Mouse (Mus musculus) intestine, embryonic 14.5 days (tissue): ENCODE measurements around the gene 4930558K02Rik. TPM values are rescaled to one million over a fixed set of nuclear protein-coding genes. Genes with fewer than 3 reads are reported as not detected.

Experiments
- ATAC-seq: fragments of 200-750 bp; cut with Nextera tagmentation; replicated peaks from 2 replicates; pipeline ENCODE4 v1.8.0; 2017; ENCODE audit warnings: low read depth, moderate number of reproducible peaks, moderate TSS enrichment, moderate library complexity; ENCODE audit not compliant: low FRiP score, low TSS enrichment
- DNase-seq: peaks from one replicate; pipeline ENCODE4 v3.0.0-alpha.2; 2018; ENCODE audit warnings: low spot score
- H3K27ac ChIP-seq: fragments of 300-500 bp; sonication (generic); 2 replicates; pipeline ENCODE4 v1.5.1; 2014; ENCODE audit warnings: low read depth, mild to moderate bottlenecking, control low read depth
- H3K27me3 ChIP-seq: fragments of 300-500 bp; sonication (generic); replicated peaks from 2 replicates; pipeline ENCODE4 v1.6.1; 2014; ENCODE audit warnings: low read length, control low read depth; ENCODE audit not compliant: control insufficient read depth, insufficient read depth
- H3K36me3 ChIP-seq: fragments of 300-500 bp; sonication (generic); 2 replicates; pipeline ENCODE4 v1.6.1; 2014; ENCODE audit warnings: low read length, control low read depth; ENCODE audit not compliant: control insufficient read depth, insufficient read depth
- H3K4me1 ChIP-seq: fragments of 300-500 bp; sonication (generic); replicated peaks from 2 replicates; pipeline ENCODE4 v1.6.1; 2014; ENCODE audit warnings: low read length, control low read depth, mixed read lengths; ENCODE audit not compliant: control insufficient read depth, insufficient read depth
- H3K4me2 ChIP-seq: fragments of 300-500 bp; sonication (generic); 2 replicates; pipeline ENCODE4 v1.6.1; 2014; ENCODE audit warnings: low read length
- H3K4me3 ChIP-seq: fragments of 300-500 bp; sonication (generic); 2 replicates; pipeline ENCODE4 v1.5.1; 2014; ENCODE audit warnings: low read depth, low read length, control low read depth, mixed read lengths
- H3K9ac ChIP-seq: fragments of 300-500 bp; sonication (generic); 2 replicates; pipeline ENCODE4 v1.6.1; 2014; ENCODE audit warnings: mild to moderate bottlenecking, low read length
- H3K9me3 ChIP-seq: fragments of 300-500 bp; sonication (generic); 2 replicates; pipeline ENCODE4 v1.6.1; 2016; ENCODE audit warnings: low read length, control low read depth; ENCODE audit not compliant: control insufficient read depth
- WGBS: fragments of 180-500 bp; shearing (Covaris S2); extraction: QIAGEN DNeasy Blood & Tissue Kit; methylation state at CpG from one replicate; pipeline ENCODE4 v1.1.7; 2014; 5-methylcytosine and 5-hydroxymethylcytosine counted together
- polyA plus RNA-seq: library from polyadenylated mRNA; unstranded; fragments of >200 nt; fragmentation: Nextera tagmentation; extraction: Ambion mirVana; gene quantifications from 2 replicates; pipeline ENCODE4 v1.2.1, GENCODE M21; 2014

4930558K02Rik gene
- polyA plus RNA-seq, 1 experiment from 2014 or later, result not detected

DNA sequence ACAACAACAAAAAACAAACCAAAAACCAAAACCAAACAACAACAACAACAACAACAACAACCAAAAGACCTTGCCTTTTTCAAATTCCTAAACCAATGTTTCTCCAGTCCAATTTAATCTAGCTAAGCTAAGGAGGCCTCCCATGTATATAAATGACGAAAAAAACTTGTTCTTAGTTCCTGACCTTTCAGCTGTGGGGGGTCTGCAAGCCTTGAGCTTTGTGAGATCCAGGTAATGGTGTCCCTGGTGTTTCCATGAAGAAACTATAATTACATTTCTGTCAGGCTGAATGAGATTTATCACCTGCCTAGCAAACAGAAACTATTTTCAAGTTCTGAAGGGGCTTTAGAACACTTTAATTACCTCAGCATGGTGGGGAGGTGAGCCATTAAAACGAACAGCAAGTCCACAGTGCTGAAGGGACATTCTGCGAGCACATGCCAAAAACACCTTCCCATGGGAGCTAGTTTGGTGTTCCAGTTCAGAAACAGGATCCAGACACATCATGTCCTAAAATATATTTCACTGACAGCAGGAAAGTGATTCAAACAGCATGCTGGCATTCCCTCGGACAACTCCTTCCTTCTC, 4.6 kb upstream of the 4930558K02Rik start:
- Histone ChIP-seq H3K4me2 (no peak overlapping the region), H3K9me3 (no peaks in the 10 kb centered on the region), H3K27ac (no peak overlapping the region), H3K4me1 (peaks cover 10% of the 10 kb centered on the region), H3K9ac (no peak overlapping the region), H3K36me3 (no peaks in the 10 kb centered on the region), H3K4me3 (no peak overlapping the region), H3K27me3 (no peaks in the 10 kb centered on the region)
- DNase-seq (no peak), ATAC-seq (no peak)
- 25% methylated on average over 4 of the region's 4 CpGs for WGBS

DNA sequence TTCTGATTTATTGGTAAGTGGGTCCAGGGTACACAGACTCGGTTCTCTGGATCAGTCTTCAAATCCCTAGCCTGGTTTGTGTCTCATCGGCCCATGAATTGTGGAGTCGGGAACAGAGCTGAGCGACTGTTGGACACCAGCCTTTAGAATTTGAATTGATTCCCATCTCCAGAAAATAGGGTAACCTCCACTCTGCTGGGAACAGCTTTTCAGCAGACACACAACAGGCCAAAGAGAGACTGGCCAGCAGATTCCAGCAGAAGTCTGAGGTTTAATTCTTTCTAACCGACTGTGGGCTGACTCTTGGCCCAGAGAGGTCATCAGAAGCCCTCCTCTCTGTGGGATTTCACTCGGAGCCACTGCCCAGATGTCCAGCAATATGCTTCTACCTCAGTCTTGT, 4.0 kb upstream of the 4930558K02Rik start:
- ATAC-seq (0 out of 2 replicates have a peak, but pooled peaks have one; percentile 23), DNase-seq (no peak)
- no peak overlapping the region for H3K9ac ChIP-seq
- no peak overlapping the region for H3K4me2 ChIP-seq
- no peaks in the 10 kb centered on the region for H3K36me3 ChIP-seq
- H3K27me3 ChIP-seq, result no peaks in the 10 kb centered on the region
- no peak overlapping the region for H3K27ac ChIP-seq
- no peaks in the 10 kb centered on the region for H3K9me3 ChIP-seq
- 51% methylated on average over 6 of the region's 6 CpGs for WGBS
- H3K4me1 ChIP-seq, result peaks cover 10% of the 10 kb centered on the region
- no peak overlapping the region for H3K4me3 ChIP-seq

DNA sequence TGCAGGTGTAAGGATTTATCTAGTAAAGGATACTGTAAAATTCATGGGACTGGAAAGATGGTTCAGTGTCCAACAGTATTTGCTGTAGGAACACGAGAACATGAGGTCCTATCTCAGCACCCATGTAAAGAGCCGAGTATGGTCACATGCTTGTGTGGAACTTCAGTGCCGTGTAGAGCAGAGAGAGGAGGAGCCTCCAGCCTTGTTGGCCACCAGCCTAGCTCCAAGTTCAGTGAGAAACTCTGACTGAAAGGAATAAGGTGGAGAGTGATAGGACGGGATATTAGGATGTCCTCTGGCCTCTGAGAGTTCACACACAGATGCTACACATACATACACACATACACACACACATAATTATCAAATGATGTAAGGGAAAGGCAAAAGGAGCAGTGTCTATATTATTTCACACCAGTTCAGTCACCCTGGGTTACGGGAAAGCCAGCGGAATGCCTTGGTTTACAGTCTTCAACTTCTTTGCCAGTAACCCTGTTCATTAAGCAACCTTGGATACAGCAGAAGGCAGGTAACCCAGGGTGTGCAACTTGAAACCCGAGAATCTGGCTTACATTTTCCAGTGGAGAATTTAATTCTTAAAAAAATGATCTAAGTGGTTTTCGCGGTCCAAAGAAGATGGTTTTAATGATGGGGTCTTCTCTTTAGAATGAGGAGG, 1.3 kb upstream of the 4930558K02Rik start:
- peaks cover 10% of the 10 kb centered on the region for H3K4me1 ChIP-seq
- DNase-seq (no peak), ATAC-seq (no peak)
- H3K27me3 ChIP-seq, result no peaks in the 10 kb centered on the region
- H3K9ac ChIP-seq, result no peak overlapping the region
- WGBS, result 77% methylated on average over 9 of the region's 9 CpGs
- H3K4me2 ChIP-seq, result no peak overlapping the region
- H3K27ac ChIP-seq, result no peak overlapping the region
- H3K9me3 ChIP-seq, result no peaks in the 10 kb centered on the region
- no peaks in the 10 kb centered on the region for H3K36me3 ChIP-seq
- H3K4me3 ChIP-seq, result no peak overlapping the region

DNA sequence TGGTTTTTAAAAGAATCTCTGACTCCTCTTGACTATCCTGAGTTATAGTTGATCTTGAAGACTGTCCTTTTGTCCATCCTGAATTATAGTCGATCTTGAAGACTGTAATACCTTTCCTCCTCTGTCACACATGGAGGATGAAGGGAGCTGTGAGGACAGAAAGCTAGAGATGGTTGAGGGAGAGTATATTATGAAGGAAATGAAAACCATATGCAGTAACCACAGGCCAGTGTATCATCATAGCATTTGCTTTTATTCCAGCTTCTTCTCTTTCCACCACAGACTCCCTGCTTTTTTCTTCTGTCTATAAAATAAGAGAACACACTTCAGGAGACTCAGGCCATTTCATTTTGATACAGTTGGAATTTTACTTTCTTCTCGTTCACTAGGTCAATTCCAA, 610 bp upstream of the 4930558K02Rik start:
- H3K9ac ChIP-seq, result no peak overlapping the region
- ATAC-seq (no peak), DNase-seq (no peak)
- H3K36me3 ChIP-seq, result no peaks in the 10 kb centered on the region
- H3K9me3 ChIP-seq, result no peaks in the 10 kb centered on the region
- no peak overlapping the region for H3K4me2 ChIP-seq
- H3K4me3 ChIP-seq, result no peak overlapping the region
- H3K27me3 ChIP-seq, result no peaks in the 10 kb centered on the region
- H3K27ac ChIP-seq, result no peak overlapping the region
- 85% methylated on average over 2 of the region's 2 CpGs for WGBS
- peaks cover 10% of the 10 kb centered on the region for H3K4me1 ChIP-seq

DNA sequence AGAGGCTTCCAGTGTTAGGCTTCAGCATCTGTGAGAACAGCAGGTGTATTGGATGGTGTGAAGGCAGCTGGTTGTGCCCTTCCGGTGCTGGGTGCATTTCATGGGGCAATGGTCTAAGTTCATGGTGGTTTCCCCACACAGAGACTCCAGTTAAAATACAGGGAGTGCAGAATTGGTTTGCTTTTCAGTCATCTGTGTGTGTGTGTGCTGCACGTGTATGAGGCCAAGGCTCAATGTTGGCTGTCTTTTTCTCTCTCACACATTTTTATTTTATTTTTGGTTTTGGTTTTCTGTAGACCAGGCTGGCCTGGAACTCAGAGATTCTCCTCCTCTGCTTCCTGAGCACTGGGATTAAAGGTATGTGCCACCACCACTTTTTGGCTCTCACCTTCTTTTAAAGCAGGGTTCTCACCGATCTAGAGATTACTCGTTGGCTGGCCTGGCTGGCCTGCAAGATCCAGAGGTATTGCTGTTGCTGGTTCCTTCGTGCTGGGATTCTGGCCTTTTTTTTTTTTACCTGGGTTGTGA, 1.2 kb downstream of the 4930558K02Rik start:
- H3K36me3 ChIP-seq, result no peaks in the 10 kb centered on the region
- no peak overlapping the region for H3K4me3 ChIP-seq
- ATAC-seq (no peak), DNase-seq (no peak)
- no peaks in the 10 kb centered on the region for H3K9me3 ChIP-seq
- no peaks in the 10 kb centered on the region for H3K27me3 ChIP-seq
- peaks cover 6% of the 10 kb centered on the region; the same call in 1 of the 2 replicates for H3K4me1 ChIP-seq
- no peak overlapping the region for H3K9ac ChIP-seq
- no peak overlapping the region for H3K4me2 ChIP-seq
- 86% methylated on average over 5 of the region's 5 CpGs for WGBS
- H3K27ac ChIP-seq, result no peak overlapping the region

DNA sequence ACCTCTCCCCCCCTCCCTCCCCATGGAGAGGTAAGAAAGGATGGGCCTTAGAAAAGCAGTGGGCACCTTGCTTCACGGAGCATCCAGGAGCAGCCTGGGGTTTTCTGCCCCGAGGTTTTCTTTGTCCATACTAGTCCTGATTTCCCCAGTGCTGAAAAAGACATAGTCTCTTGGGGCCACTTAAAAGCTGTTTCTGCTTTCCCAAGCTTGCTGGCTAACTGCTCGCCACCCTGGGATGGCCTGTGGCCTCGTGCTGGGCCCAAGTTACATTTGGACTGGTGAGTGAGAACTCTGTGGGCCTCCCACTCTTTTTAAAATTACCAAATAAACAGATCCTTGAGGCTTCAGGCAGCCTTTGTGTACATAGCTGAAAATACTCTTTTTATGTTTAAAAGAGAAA, 2.1 kb downstream of the 4930558K02Rik start:
- Histone ChIP-seq H3K36me3 (no peaks in the 10 kb centered on the region), H3K4me2 (no peak overlapping the region), H3K9ac (no peak overlapping the region), H3K4me3 (no peak overlapping the region), H3K27ac (no peak overlapping the region), H3K27me3 (no peaks in the 10 kb centered on the region), H3K4me1 (peaks cover 6% of the 10 kb centered on the region; the same call in 1 of the 2 replicates), H3K9me3 (no peaks in the 10 kb centered on the region)
- WGBS, result 68% methylated on average over 4 of the region's 4 CpGs
- DNase-seq (no peak), ATAC-seq (no peak)

DNA sequence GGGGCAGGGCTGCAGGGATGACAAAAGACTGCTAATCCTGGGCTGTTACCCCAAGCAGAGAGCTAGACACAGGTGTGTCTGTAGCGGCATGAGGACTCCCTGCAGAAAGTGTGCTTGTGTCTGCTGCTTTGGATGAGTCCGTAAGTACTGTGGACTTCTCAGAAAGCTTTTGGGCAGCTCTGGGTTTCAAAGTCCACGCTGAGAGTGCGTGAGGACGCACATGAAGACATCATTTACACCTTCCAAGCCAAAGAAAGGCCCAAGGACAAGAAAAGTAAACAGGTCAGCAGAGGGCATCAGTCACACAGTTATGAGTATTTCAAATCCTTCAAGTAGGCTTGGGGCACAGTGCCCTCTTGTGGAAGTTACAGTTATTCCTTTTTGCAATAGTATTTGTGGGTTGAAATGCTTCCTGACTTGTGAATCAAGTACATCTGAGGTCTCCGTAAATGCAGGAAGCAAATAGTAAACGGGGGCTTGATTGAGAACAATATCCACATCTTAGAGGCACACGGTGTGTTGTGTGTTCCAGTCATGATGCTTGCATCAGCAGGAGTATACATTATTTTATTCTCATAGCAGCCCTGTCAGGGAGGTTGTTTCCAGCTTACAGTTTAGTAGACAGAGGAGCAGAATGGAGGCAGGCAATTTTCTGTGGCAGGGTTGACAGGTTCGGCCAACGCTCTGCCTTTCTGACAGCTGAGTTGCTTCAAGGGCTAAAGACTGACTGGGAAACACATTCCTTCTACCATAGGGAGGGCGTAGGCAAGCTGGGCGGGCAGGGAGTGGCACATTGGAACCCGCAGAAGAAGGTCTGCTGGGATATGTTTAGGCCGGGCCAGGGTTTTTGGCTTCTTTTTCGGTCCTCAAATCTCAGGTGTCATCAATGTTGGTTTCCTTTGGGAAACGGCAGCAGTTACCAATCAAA, 2.9 kb downstream of the 4930558K02Rik start:
- Histone ChIP-seq H3K27ac (0 out of 2 replicates have a peak overlapping the region, but pooled peaks have one; percentile 38), H3K4me3 (no peak overlapping the region), H3K4me1 (peaks cover 6% of the 10 kb centered on the region; the same call in 1 of the 2 replicates), H3K36me3 (no peaks in the 10 kb centered on the region), H3K4me2 (no peak overlapping the region), H3K9me3 (no peaks in the 10 kb centered on the region), H3K9ac (no peak overlapping the region), H3K27me3 (no peaks in the 10 kb centered on the region)
- peak; percentile 61; the same call in 1 of the 2 replicates for ATAC-seq
- peak; percentile 89 for DNase-seq
- 46% methylated on average over 16 of the region's 16 CpGs for WGBS

DNA sequence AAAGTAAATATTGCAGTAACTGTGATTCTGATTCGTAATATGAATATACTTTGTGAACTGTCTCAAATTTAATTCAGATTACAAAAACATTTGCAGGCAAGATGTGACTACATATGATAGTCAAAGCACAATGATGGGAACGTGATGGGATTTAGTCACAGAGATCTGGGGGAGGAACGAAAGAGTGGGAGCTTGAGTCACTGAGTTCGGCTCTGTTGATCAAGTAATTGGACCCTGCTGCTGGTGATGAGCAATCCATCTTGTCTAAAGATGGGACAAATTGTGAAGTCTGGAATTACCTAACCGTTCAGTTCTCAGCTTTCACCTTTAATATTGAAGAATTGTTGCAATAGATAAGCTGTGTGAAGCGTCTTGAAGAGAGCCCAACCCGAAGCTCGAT, 7.2 kb downstream of the 4930558K02Rik start:
- Histone ChIP-seq H3K4me2 (no peak overlapping the region), H3K27ac (no peak overlapping the region), H3K9ac (no peak overlapping the region), H3K9me3 (no peaks in the 10 kb centered on the region), H3K4me1 (peaks cover 16% of the 10 kb centered on the region; the same call in 1 of the 2 replicates), H3K36me3 (0 out of 2 replicates have a peak, but pooled peaks cover 7% of the 10 kb centered on the region), H3K27me3 (no peaks in the 10 kb centered on the region), H3K4me3 (no peak overlapping the region)
- ATAC-seq (no peak), DNase-seq (no peak)
- 87% methylated on average over 8 of the region's 8 CpGs for WGBS
